Mouse (Mus musculus): Measurements from ENCODE around the gene Hyal1. TPM values are rescaled to one million over a fixed set of nuclear protein-coding genes. Genes with fewer than 3 reads are reported as not detected.

The Hyal1 gene
- polyA plus RNA-seq, 1 experiment: 17.0 TPM

DNA sequence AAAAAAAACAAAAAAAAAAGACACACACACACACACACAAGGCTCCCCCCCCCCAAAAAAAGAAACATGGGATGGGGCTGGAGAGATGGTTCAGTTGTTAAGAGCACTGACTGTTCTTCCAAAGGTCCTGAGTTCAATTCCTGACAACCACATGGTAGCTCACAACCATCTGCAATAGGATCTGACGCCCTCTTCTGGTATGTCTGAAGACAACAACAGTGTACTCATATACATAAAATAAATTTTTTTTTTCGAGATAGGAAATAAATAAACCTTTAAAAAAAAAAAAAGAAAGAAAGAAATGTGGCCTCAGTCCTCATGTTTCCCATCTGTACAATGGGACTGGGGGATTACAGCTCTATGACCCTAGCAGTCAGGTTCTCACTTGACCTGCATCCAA lies 40.7 kb downstream of the Hyal1 start:
- no peak for DNase-seq (ENCODE audit: low read depth)

DNA sequence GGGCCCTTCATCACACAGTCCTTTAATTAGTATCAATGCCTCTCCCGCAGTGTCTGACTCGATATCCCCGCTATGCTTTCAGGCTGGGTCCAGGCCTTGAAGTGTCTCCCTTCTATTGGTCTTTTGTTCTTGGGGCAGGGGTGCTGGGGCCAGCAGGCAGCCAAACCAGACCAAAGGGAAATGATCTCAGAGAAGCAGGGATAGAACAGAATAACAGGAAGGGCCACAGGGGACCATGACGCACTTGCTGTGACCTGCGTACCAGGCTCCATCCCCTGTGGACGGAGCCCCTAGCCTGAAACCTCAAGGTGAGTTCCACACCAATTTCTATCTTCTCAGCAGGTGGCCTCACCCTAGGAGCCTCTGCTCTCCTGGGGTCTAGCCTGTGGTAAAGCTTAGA lies 41.4 kb downstream of the Hyal1 start:
- DNase-seq (ENCODE audit: low read depth): no peak

DNA sequence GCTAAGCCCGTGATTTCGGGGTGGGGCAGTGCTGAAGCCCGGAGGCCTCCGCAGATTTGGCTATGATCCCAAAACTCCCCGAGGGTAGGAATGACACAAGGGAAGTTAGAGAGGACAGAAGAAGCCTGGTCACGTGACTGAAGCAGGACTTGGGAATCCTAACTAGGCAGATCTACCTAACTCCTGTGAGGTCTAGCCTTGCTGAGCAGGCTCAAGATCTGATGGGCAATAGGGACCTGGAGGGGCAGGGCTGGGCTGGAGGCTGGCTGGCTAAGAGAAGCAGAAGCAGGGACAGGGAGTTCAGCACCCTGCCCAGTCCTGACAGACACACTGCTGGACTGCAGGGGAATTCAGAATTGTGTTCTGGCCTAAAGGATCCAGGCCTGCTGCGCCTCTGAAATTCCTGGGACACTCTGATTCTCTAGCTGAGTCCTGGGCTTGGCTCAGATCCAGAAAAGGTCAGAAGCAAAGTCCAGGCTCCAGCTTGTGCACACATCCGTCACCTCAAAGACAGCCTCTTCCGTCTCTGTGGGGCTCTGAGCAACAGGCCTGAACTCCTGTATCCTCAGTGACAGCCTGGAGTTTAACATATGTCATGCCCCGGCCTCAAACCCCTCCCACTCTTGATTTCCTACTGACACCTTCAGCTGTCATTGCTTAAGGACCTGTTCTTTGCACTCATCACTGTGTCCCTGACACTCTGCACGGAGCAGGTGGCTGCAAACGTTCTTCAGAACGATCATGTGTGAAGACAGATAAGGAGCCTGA lies 42.2 kb downstream of the Hyal1 start:
- DNase-seq (ENCODE audit: low read depth): no peak

DNA sequence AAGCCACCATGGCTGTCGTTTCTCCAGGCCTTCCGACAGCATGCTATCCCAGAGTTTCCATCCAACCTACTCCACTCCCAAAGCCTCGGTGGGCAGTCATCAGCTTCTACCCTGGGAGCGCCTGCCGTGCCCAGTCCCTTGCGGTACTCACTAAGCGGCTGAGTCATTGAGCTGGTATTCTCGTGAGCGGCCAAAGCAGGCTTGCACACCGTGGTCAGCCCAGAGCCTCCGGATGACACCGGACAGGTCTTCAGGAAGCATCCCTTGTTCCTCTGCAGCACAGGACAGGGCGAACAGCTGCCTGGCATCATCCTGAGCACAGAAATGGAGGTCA lies 42.8 kb downstream of the Hyal1 start:
- DNase-seq (ENCODE audit: low read depth): no peak

- DNase-seq (ENCODE audit: low read depth): no peak
Measured at GRCm38 (mm10) chr9:107620954-107621353, 44.2 kb downstream of the Hyal1 start.

GRCm38 (mm10) chr9:107624539-107624938 lies 47.8 kb downstream of the Hyal1 start:
- DNase-seq (ENCODE audit: low read depth): no peak

- no peak for DNase-seq (ENCODE audit: low read depth)
Measured at GRCm38 (mm10) chr9:107624951-107625350, 48.2 kb downstream of the Hyal1 start.

DNA sequence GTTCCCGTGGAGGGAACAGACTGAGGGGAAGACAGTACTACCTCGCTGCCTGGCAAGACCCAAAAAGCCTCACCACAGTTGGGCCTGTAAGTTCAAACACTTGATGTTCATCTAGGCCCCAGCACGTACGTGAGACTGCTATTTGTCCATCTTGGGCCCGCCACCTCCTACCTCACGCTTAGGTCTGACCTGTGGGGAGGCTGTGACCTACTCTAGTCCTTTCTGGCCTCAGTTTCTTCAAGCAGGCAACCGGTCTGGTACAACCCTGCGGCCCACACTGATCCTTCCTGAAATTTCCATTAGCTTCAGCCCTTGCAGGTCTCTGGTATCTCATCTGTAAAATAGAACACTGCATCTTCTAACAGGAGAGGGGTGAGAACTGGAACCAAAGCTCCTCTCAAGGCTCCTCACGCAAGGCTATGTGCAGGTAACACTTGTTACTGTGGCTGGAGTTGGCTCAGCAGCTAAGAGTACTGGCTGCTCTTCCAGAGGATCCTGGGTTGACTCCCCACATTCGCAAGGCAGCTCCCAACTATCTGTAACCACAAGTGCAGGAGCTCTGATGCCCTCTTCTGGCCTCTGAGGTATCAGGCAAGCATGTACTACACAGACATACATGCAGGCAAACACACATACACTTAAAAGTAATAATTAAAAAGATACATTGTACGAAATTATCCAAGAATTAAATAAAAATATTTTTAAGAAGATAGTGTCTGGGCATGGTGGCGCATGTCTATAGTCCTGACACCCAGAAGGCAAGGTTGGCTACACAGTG lies 48.8 kb downstream of the Hyal1 start:
- no peak for DNase-seq (ENCODE audit: low read depth)

- no peak for DNase-seq (ENCODE audit: low read depth)
Measured at GRCm38 (mm10) chr9:107626158-107626843, 49.6 kb downstream of the Hyal1 start.

GRCm38 (mm10) chr9:107626844-107627277 lies 50.1 kb downstream of the Hyal1 start:
- no peak for DNase-seq (ENCODE audit: low read depth)

DNA sequence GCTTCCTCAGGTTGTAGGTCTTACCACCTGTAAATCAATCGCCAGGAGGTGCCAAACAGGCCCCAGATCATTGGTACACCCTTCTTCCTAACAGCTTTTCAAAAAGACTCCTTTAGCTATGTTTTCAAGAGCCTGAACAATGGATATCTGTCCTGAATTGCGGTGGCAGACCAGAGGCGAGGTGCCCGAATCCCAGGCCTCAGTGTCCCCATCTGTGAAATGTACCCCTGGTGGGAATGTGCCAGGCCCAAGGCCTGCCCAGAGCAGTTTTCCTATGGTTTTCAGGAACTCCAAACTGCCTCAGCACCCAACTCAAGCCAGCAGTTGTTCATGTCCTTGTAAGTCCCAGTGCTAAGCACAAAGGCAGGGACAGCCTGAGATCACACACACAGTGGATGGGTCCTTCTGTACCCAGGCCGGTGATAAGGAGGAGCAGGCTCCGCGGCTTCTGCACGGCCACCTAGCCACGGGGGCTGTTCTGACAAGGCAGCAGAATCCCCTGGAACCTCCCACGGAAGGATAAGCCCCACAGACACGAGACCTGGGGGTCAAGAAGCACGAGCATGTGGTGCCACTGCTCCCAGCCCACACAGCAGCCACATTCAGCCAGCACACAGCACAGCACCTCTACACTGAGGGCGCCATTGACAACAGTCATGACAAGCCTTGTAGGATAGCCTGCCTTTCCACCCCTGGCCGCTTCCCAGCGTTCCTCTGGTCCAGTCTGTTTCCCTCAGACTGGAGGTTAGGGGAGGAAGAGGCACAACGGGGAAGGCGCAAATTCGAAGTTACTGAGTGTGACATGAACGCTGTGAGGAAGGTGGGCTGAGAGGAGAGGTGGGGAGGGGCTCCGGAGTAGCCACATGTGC lies 50.9 kb downstream of the Hyal1 start:
- no peak for DNase-seq (ENCODE audit: low read depth)

GRCm38 (mm10) chr9:107628721-107629410 lies 52.1 kb downstream of the Hyal1 start:
- DNase-seq (ENCODE audit: low read depth): no peak

GRCm38 (mm10) chr9:107629411-107629730 lies 52.6 kb downstream of the Hyal1 start:
- no peak for DNase-seq (ENCODE audit: low read depth)

GRCm38 (mm10) chr9:107629901-107630425 lies 53.2 kb downstream of the Hyal1 start:
- DNase-seq (ENCODE audit: low read depth): no peak

GRCm38 (mm10) chr9:107630576-107630975 lies 53.8 kb downstream of the Hyal1 start:
- no peak for DNase-seq (ENCODE audit: low read depth)

Other genes with a start within 250 kb of the Hyal1 start
- 23.0 and 28.6 TPM in 2 replicates for gene Hemk1, start 238.6 kb upstream of the Hyal1 start, polyA plus RNA-seq (2012; rRNA removed)
- gene 6430571L13Rik, start 236.3 kb upstream of the Hyal1 start, polyA plus RNA-seq (2012; rRNA removed): 0.61 and 0.66 TPM in 2 replicates
- 2.2 TPM in 2 replicates for gene Cacna2d2, start 177.3 kb upstream of the Hyal1 start, polyA plus RNA-seq (2012; rRNA removed)
- 54.1 and 56.0 TPM in 2 replicates for gene Tmem115, start 43.0 kb upstream of the Hyal1 start, polyA plus RNA-seq (2012; rRNA removed)
- gene Cyb561d2, start 34.7 kb upstream of the Hyal1 start, polyA plus RNA-seq (2012; rRNA removed): 58.2 and 65.4 TPM in 2 replicates
- gene Nprl2, start 34.7 kb upstream of the Hyal1 start, polyA plus RNA-seq (2012; rRNA removed): 29.7 and 35.0 TPM in 2 replicates
- 7.9 and 8.4 TPM in 2 replicates for gene Zmynd10, start 29.6 kb upstream of the Hyal1 start, polyA plus RNA-seq (2012; rRNA removed)
- 30.9 and 36.8 TPM in 2 replicates for gene Rassf1, start 25.4 kb upstream of the Hyal1 start, polyA plus RNA-seq (2012; rRNA removed)
- gene Tusc2, start 13.7 kb upstream of the Hyal1 start, polyA plus RNA-seq (2012; rRNA removed): 54.3 and 59.6 TPM in 2 replicates
- gene Hyal2, start 9.0 kb upstream of the Hyal1 start, polyA plus RNA-seq (2012; rRNA removed): 68.6 and 82.6 TPM in 2 replicates
- gene Naa80, start 2.0 kb downstream of the Hyal1 start, polyA plus RNA-seq (2012; rRNA removed): 52.7 and 58.7 TPM in 2 replicates
- 2.4 and 2.6 TPM in 2 replicates for gene Hyal3, start 3.9 kb downstream of the Hyal1 start, polyA plus RNA-seq (2012; rRNA removed)
- 30.6 and 32.7 TPM in 2 replicates for gene Ifrd2, start 10.7 kb downstream of the Hyal1 start, polyA plus RNA-seq (2012; rRNA removed)
- 37.2 and 52.8 TPM in 2 replicates for gene Sema3b, start 32.3 kb downstream of the Hyal1 start, polyA plus RNA-seq (2012; rRNA removed)
- 685 and 710 TPM in 2 replicates for gene Gnai2, start 58.4 kb downstream of the Hyal1 start, polyA plus RNA-seq (2012; rRNA removed)
- gene Slc38a3, start 92.6 kb downstream of the Hyal1 start, polyA plus RNA-seq (2012; rRNA removed): 10.5 and 12.5 TPM in 2 replicates
- 0.24 TPM in 1 of 2 replicates, not detected in the other for gene Gnat1, start 102.8 kb downstream of the Hyal1 start, polyA plus RNA-seq (2012; rRNA removed)
- 59.8 and 64.0 TPM in 2 replicates for gene Sema3f, start 133.5 kb downstream of the Hyal1 start, polyA plus RNA-seq (2012; rRNA removed)
- gene Rbm5, start 194.1 kb downstream of the Hyal1 start, polyA plus RNA-seq (2012; rRNA removed): 59.3 and 73.5 TPM in 2 replicates

Measured in gonadal fat pad, adult 2 months (tissue).